Mouse (Mus musculus) liver, postnatal 0 days (tissue): ENCODE results near the gene Nme4.

Source experiments
- CTCF ChIP-seq: sonication (generic); IDR thresholded peaks from 2 replicates; pipeline ENCODE4 v1.5.1; 2016; ENCODE audit warnings: antibody characterized with exemption, low read depth
- EP300 ChIP-seq: IDR thresholded peaks from 2 replicates; pipeline ENCODE4 v1.6.1; 2016; ENCODE audit warnings: antibody characterized with exemption, low read depth, mild to moderate bottlenecking

DNA sequence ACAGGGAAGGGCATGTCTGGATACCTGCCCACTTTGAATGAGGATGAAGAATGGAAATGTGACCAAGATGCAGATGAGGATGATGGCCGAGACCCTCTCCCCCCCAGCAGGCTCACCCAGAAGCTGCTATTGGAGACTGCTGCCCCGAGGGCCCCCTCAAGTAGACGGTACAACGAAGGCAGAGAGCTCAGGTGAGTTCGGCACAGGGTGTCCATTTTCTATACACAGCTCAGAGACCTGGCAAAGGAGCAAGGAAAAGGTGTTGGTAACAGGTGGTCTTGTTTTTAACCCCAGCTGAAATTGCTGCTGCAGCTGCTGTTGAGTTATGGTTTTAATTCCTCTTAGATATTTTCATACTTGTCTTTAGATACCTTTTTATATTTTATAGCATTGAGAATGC is 48.0 kb upstream of the Nme4 start:
- no peak for TF ChIP-seq CTCF
- TF ChIP-seq EP300 = no peak
